Mouse (Mus musculus) stomach, adult 2 months (tissue): Measurements from ENCODE around the gene Ptpn20. TPM values are rescaled to one million over a fixed set of nuclear protein-coding genes. Genes with fewer than 3 reads are reported as not detected.

ENCODE experiments used
- polyA plus RNA-seq: library from polyadenylated mRNA; depleted of rRNA; stranded (reverse); fragments of >200 nt; gene quantifications from 2 replicates; pipeline ENCODE4 v1.2.3, GENCODE M21; 2012; rRNA removed

Ptpn20 gene
- polyA plus RNA-seq, result not detected in 2 replicates

GRCm38 (mm10) chr14:33588951-33589350 is at the start of gene Ptpn20:
Ptpn20 (plus strand) TSS chr14:33589207.

Other genes starting within 250 kb of the Ptpn20 start
- gene Mapk8, start 142.0 kb upstream of the Ptpn20 start, polyA plus RNA-seq, result 2.0 and 2.3 TPM in 2 replicates
- not detected in 2 replicates for gene Frmpd2, start 117.5 kb upstream of the Ptpn20 start, polyA plus RNA-seq